Mouse (Mus musculus) stomach, postnatal 0 days (tissue): ENCODE measurements around the gene Slc38a3.
A peak's percentile ranks its signal among the peaks of the same experiment; 100 is the strongest.

Source experiments
- CTCF ChIP-seq: IDR thresholded peaks from 2 replicates; pipeline ENCODE4 v1.5.1; 2016; ENCODE audit warnings: antibody characterized with exemption, low read depth, mild to moderate bottlenecking, moderate library complexity
- EP300 ChIP-seq: optimal IDR thresholded peaks from 2 replicates; pipeline ENCODE3; 2016; ENCODE audit warnings: antibody characterized with exemption

DNA sequence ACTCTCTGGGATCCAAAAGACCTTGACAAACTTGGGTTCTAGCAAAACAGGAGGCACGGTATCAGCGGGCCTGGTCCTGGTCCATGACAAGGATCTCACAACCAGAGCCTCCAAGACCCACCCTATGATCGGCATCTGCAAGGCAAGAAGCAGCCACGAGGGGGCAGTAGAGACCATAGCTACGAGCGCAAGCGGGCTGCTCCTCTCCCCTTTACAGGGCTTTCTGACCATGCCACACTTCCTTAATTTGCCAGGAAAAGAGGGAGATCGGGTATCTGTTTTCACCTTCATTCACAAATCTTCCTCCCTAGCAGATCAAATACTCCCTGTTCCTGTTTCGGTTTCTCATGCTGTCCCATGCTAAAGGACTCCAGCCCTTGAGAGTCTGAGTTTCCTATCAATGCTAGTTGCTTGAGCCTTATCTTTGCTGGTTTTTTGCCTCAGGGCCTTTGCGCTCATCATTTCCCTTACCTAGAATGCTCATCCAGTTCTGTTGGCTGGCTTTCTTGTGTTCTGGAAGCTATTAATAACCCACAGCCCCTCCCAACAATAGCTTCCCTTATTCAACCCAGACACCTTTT is 67.2 kb downstream of the Slc38a3 start:
- TF ChIP-seq CTCF (peak; percentile 99), EP300 (no peak)
